Mouse (Mus musculus) lung, embryonic 14.5 days (tissue): ENCODE measurements at regions not wholly inside any gene's neighbourhood (a gene's known extent, or its start where the extent isn't known, plus 50 kb on each side); places are given as distances from the start of the nearest gene placed in this dataset.

Experiments used
- ATAC-seq: fragments of 200-750 bp; cut with Nextera tagmentation; 2 replicates; pipeline ENCODE4 v1.8.0; 2017; ENCODE audit warnings: mild to moderate bottlenecking, moderate TSS enrichment, moderate library complexity; ENCODE audit not compliant: insufficient read depth
- DNase-seq: peaks from one replicate; pipeline ENCODE4 v3.0.0-alpha.2; 2015
- H3K27ac ChIP-seq: fragments of 300-500 bp; sonication (generic); 2 replicates; pipeline ENCODE4 v1.5.1; 2014; ENCODE audit warnings: low read depth, mild to moderate bottlenecking, moderate library complexity
- H3K27me3 ChIP-seq: fragments of 300-500 bp; sonication (generic); 2 replicates; pipeline ENCODE4 v1.6.1; 2014; ENCODE audit warnings: low read length, control low read depth; ENCODE audit not compliant: insufficient read depth
- H3K36me3 ChIP-seq: fragments of 300-500 bp; sonication (generic); 2 replicates; pipeline ENCODE4 v1.6.1; 2014; ENCODE audit warnings: control low read depth; ENCODE audit not compliant: insufficient read depth
- H3K4me1 ChIP-seq: fragments of 300-500 bp; sonication (generic); 2 replicates; pipeline ENCODE4 v1.6.1; 2014; ENCODE audit warnings: antibody characterized with exemption, control low read depth; ENCODE audit not compliant: insufficient read depth
- H3K4me2 ChIP-seq: fragments of 300-500 bp; sonication (generic); 2 replicates; pipeline ENCODE4 v1.6.1; 2014; ENCODE audit warnings: mild to moderate bottlenecking
- H3K4me3 ChIP-seq: fragments of 300-500 bp; sonication (generic); 2 replicates; pipeline ENCODE4 v1.5.1; 2014; ENCODE audit warnings: low read depth, low read length
- H3K9ac ChIP-seq: fragments of 300-500 bp; sonication (generic); 2 replicates; pipeline ENCODE4 v1.6.1; 2014
- H3K9me3 ChIP-seq: fragments of 300-500 bp; sonication (generic); 2 replicates; pipeline ENCODE4 v1.6.1; 2016; ENCODE audit warnings: low read depth, low read length, control low read depth
- CTCF ChIP-seq: IDR thresholded peaks from 2 replicates; pipeline ENCODE4 v1.5.1; 2016; ENCODE audit warnings: antibody characterized with exemption, low read depth
- WGBS: fragments of 180-500 bp; shearing (Covaris S2); extraction: QIAGEN DNeasy Blood & Tissue Kit; methylation state at CpG from one replicate; pipeline ENCODE4 v1.1.7; 2014; 5-methylcytosine and 5-hydroxymethylcytosine counted together

- WGBS = 32% methylated on average over 13 of the region's 13 CpGs
- 0 out of 2 replicates have a peak, but pooled peaks cover 2% of the 10 kb centered on the region for H3K4me1 ChIP-seq
- H3K4me2 ChIP-seq = peak overlapping the region; percentile 20; the same call in 1 of the 2 replicates
- H3K9ac ChIP-seq = no peak overlapping the region
- H3K9me3 ChIP-seq = no peaks in the 10 kb centered on the region
- no peak overlapping the region for H3K4me3 ChIP-seq
- H3K27me3 ChIP-seq = no peaks in the 10 kb centered on the region
- no peaks in the 10 kb centered on the region for H3K36me3 ChIP-seq
- DNase-seq (peak; percentile 6), ATAC-seq (no peak)
- H3K27ac ChIP-seq = no peak overlapping the region
- no peak for TF ChIP-seq CTCF
Measured at GRCm38 (mm10) chr3:50677953-50678610, 234.7 kb upstream of the Slc7a11 start.

DNA sequence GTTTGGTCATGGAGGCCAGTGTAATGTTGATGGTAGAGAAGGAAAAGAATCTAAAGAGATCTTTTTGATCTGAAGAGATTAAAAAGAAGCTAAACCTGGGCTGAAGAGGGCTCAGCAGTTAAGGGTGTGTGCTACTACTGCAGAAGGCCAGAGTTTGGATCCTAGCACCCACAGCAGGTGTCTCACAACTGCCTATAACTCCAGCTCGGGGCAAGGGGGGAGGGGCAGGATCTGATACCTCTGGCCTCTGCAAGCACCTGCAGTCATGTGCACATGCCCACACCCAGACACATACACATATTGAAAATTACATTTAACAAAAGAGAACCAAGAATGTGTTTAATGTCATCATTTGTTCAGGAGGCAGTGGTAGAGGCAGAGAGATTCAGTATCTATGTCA is 232.4 kb upstream of the Slc7a11 start:
- H3K4me1 ChIP-seq = 0 out of 2 replicates have a peak, but pooled peaks cover 2% of the 10 kb centered on the region
- no peak overlapping the region for H3K4me3 ChIP-seq
- no peak overlapping the region for H3K9ac ChIP-seq
- ATAC-seq = no peak
- no peak overlapping the region for H3K27ac ChIP-seq
- no peak overlapping the region for H3K4me2 ChIP-seq
- DNase-seq = no peak
- TF ChIP-seq CTCF = no peak
- WGBS = 38% methylated on average over 1 of the region's 1 CpGs
- no peaks in the 10 kb centered on the region for H3K36me3 ChIP-seq
- H3K9me3 ChIP-seq = no peaks in the 10 kb centered on the region
- H3K27me3 ChIP-seq = no peaks in the 10 kb centered on the region

DNA sequence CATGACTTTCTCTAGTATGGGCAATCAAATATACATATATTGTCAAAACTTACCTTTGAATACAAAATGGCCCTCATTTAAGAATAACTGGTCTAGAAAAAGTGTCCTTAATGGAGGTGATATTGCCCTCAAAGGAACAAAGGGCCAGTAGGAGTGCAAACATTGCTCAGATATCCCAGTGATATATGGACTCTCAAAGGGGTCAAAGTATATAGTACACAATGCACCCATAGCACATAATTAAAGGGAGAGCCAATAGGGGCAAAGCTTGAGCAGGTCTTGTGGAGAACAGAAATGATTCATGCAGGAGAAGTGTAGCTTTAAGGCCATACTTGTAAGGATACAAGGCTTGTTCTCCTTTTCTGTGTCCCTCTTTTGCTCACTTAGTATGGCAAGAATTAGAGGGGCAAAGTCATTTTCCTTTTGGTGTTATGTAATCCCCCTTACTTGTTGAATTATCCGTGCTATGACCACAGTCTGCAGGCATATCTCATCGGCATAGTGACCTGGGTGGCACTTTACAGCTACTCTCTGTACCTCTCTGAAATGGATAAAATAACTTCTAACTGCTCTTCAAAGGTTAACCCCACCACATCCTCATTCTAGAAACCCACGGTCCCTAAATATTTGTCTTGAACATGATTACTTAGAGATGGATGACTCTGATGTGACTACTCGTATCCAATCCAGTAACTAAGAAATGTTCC is 231.6 kb upstream of the Slc7a11 start:
- WGBS = 61% methylated on average over 4 of the region's 4 CpGs
- TF ChIP-seq CTCF = no peak
- Histone ChIP-seq H3K9me3 (no peaks in the 10 kb centered on the region), H3K36me3 (no peaks in the 10 kb centered on the region), H3K27ac (no peak overlapping the region), H3K4me3 (no peak overlapping the region), H3K4me1 (0 out of 2 replicates have a peak, but pooled peaks cover 2% of the 10 kb centered on the region), H3K4me2 (no peak overlapping the region), H3K27me3 (no peaks in the 10 kb centered on the region), H3K9ac (no peak overlapping the region)
- DNase-seq (no peak), ATAC-seq (no peak)

- Histone ChIP-seq H3K4me1 (no peaks in the 10 kb centered on the region), H3K36me3 (no peaks in the 10 kb centered on the region), H3K9ac (no peak overlapping the region), H3K27me3 (no peaks in the 10 kb centered on the region), H3K4me3 (no peak overlapping the region), H3K4me2 (no peak overlapping the region), H3K27ac (no peak overlapping the region), H3K9me3 (no peaks in the 10 kb centered on the region)
- no peak for DNase-seq
- WGBS = 56% methylated on average over 6 of the region's 6 CpGs
- no peak for TF ChIP-seq CTCF
- no peak for ATAC-seq
Measured at GRCm38 (mm10) chr3:50665316-50665715, 221.9 kb upstream of the Slc7a11 start.

DNA sequence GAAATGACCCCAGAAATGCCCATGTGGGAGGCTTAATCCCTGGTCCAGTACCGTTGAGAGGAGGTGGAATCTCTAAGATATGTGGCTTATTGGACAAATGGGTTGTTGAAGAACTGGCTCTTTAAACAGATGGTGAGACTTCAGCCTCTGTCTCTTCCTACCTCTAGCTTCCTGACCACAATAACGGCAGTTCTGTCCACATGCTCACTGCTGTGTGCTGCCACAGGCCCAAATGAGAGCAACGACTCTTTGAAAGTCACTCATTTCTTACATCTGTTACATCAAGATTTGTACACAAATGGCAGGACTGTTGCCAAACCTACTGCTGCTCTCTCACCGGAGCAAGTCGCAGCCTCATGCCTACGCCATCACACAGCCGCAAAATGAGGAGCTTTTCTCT is 217.6 kb upstream of the Slc7a11 start:
- Histone ChIP-seq H3K9ac (no peak overlapping the region), H3K4me1 (no peaks in the 10 kb centered on the region), H3K9me3 (no peaks in the 10 kb centered on the region), H3K27ac (no peak overlapping the region), H3K27me3 (no peaks in the 10 kb centered on the region), H3K4me3 (no peak overlapping the region), H3K4me2 (no peak overlapping the region), H3K36me3 (no peaks in the 10 kb centered on the region)
- no peak for ATAC-seq
- peak; percentile 14 for DNase-seq
- TF ChIP-seq CTCF = no peak
- WGBS = 55% methylated on average over 7 of the region's 7 CpGs

- 78% methylated on average over 3 of the region's 3 CpGs for WGBS
- Histone ChIP-seq H3K36me3 (no peaks in the 10 kb centered on the region), H3K4me3 (no peak overlapping the region), H3K27me3 (no peaks in the 10 kb centered on the region), H3K9ac (no peak overlapping the region), H3K4me2 (no peak overlapping the region), H3K27ac (no peak overlapping the region), H3K9me3 (no peaks in the 10 kb centered on the region), H3K4me1 (no peaks in the 10 kb centered on the region)
- TF ChIP-seq CTCF = no peak
- DNase-seq (no peak), ATAC-seq (no peak)
Measured at GRCm38 (mm10) chr3:50660566-50660965, 217.2 kb upstream of the Slc7a11 start.

GRCm38 (mm10) chr3:50657890-50658289 is 214.5 kb upstream of the Slc7a11 start:
- Histone ChIP-seq H3K36me3 (no peaks in the 10 kb centered on the region), H3K4me3 (no peak overlapping the region), H3K27ac (no peak overlapping the region), H3K27me3 (no peaks in the 10 kb centered on the region), H3K9ac (no peak overlapping the region), H3K9me3 (no peaks in the 10 kb centered on the region), H3K4me1 (no peaks in the 10 kb centered on the region), H3K4me2 (no peak overlapping the region)
- WGBS = 65% methylated on average over 2 of the region's 2 CpGs
- TF ChIP-seq CTCF = no peak
- DNase-seq = no peak
- ATAC-seq = no peak
